Mouse (Mus musculus) midbrain, embryonic 16.5 days (tissue): ENCODE measurements around the gene Cpa4. TPM values are rescaled to one million over a fixed set of nuclear protein-coding genes. Genes with fewer than 3 reads are reported as not detected.

ENCODE experiments used
- ATAC-seq: fragments of 200-750 bp; cut with Nextera tagmentation; 2 replicates; pipeline ENCODE4 v1.8.0; 2017; ENCODE audit warnings: moderate TSS enrichment
- H3K27ac ChIP-seq: fragments of 300-500 bp; sonication (generic); 2 replicates; pipeline ENCODE4 v1.5.1; 2014; ENCODE audit warnings: mild to moderate bottlenecking, low read length, mixed read lengths
- H3K27me3 ChIP-seq: fragments of 300-500 bp; sonication (generic); 2 replicates; pipeline ENCODE4 v1.6.1; 2014; ENCODE audit warnings: low read depth, low read length, mixed read lengths; ENCODE audit not compliant: control insufficient read depth, insufficient read depth
- H3K36me3 ChIP-seq: fragments of 300-500 bp; sonication (generic); 2 replicates; pipeline ENCODE4 v1.6.1; 2014; ENCODE audit warnings: mild to moderate bottlenecking, low read length, moderate library complexity, mixed read lengths; ENCODE audit not compliant: control insufficient read depth, insufficient read depth
- H3K4me1 ChIP-seq: fragments of 300-500 bp; sonication (generic); 2 replicates; pipeline ENCODE4 v1.6.1; 2014; ENCODE audit warnings: mild to moderate bottlenecking, low read length, mixed read lengths; ENCODE audit not compliant: control insufficient read depth, insufficient read depth
- H3K4me2 ChIP-seq: fragments of 300-500 bp; sonication (generic); 2 replicates; pipeline ENCODE4 v1.6.1; 2014; ENCODE audit warnings: mild to moderate bottlenecking, low read length, mixed read lengths
- H3K4me3 ChIP-seq: fragments of 300-500 bp; sonication (generic); 2 replicates; pipeline ENCODE4 v1.5.1; 2014; ENCODE audit warnings: low read depth, mild to moderate bottlenecking, low read length, moderate library complexity, mixed read lengths
- H3K9ac ChIP-seq: fragments of 300-500 bp; sonication (generic); 2 replicates; pipeline ENCODE4 v1.6.1; 2014; ENCODE audit warnings: low read depth, low read length, mixed read lengths
- H3K9me3 ChIP-seq: fragments of 300-500 bp; sonication (generic); replicated peaks from 2 replicates; pipeline ENCODE4 v1.6.1; 2014; ENCODE audit warnings: mild to moderate bottlenecking, low read length, mixed read lengths; ENCODE audit not compliant: control insufficient read depth, poor library complexity, severe bottlenecking
- WGBS: fragments of 180-500 bp; shearing (Covaris S2); extraction: QIAGEN DNeasy Blood & Tissue Kit; methylation state at CpG from one replicate; pipeline ENCODE4 v1.1.7; 2014; 5-methylcytosine and 5-hydroxymethylcytosine counted together
- polyA plus RNA-seq: library from polyadenylated mRNA; unstranded; fragments of >200 nt; fragmentation: Nextera tagmentation; extraction: Ambion mirVana; gene quantifications from 2 replicates; pipeline ENCODE4 v1.2.1, GENCODE M21; 2015

Cpa4 gene
- polyA plus RNA-seq, 1 experiment from 2014 or later = 1.0 TPM

DNA sequence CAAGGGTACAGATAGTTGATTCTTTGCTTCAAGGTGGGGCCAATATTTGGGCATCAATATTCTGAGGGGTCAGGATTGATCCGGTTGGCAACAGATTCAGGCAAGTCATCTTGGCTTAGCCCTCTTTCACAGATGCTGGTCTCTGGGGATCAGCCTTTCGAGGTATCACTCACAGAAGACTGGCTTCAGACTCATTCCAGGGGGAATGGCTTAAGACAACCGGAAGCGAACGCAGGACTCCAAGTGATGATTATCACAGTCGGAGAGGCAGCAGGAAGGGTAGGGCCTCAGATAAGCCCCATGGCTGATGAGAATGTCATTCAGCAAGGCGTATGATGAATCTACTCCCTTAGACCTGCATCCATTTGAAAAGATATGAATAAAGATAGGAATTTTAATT, 26.2 kb downstream of the Cpa4 start:
- Histone ChIP-seq H3K9ac (no peak overlapping the region), H3K27me3 (no peaks in the 10 kb centered on the region), H3K9me3 (no peaks in the 10 kb centered on the region), H3K36me3 (no peaks in the 10 kb centered on the region), H3K4me1 (peaks cover 4% of the 10 kb centered on the region), H3K4me3 (no peak overlapping the region), H3K4me2 (no peak overlapping the region), H3K27ac (no peak overlapping the region)
- WGBS = 70% methylated on average over 7 of the region's 7 CpGs
- no peak for ATAC-seq

DNA sequence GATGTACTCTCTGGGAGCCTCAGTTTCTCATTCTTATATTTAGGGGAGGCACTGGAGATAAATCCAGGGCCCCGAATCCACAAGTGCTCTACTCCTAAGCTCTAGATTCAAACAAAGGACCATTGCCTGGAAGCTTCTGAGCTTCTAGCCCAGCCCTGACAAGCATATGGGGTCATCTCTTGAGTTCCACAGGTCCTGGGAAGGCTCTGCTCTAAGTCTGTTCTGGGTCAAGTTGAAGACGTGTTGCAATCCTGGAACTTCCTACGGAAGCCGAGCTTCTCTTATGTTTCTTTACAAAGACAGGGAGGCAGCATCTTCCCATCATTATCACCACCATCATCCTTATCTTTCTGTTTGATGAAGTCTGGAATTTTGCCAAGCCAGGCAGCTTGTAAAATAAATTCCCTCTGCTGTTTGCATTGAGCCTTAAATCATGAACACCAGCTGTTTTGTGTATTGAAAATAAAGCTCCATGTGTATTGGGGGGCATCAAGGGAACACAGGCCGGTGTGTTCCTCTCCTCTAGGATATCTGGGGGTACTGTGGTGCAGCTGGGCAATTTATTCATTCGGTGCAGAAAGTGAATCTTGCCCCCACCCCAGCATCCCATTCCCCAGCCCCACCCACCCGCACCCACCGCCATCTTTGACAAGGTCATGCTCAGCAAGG, 28.2 kb downstream of the Cpa4 start:
- no peaks in the 10 kb centered on the region; the same call in 1 of the 2 replicates for H3K4me1 ChIP-seq
- ATAC-seq = no peak
- 80% methylated on average over 8 of the region's 8 CpGs for WGBS

DNA sequence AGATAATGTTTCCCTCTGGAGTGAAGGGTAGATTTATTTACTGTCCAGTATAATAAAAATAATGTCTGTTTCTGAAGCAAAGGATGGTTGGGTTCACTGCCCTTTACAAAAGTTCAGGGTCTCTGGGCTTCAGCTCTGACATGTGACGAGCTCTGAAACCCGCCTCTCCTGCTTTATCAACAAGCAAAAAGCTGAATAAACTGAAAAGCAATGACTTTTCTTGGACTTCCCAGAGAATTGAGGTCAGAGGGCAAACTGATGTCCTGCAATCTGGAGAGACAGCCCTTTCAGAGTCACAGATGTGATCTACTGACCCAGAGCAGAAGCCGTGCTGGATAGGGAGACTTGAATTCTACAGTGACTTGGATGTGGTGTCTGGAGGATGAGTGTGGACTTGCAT, 31.9 kb downstream of the Cpa4 start:
- Histone ChIP-seq H3K4me2 (no peak overlapping the region), H3K9ac (no peak overlapping the region), H3K4me3 (no peak overlapping the region), H3K9me3 (no peaks in the 10 kb centered on the region), H3K36me3 (no peaks in the 10 kb centered on the region), H3K27ac (no peak overlapping the region), H3K4me1 (no peaks in the 10 kb centered on the region), H3K27me3 (no peaks in the 10 kb centered on the region)
- 81% methylated on average over 3 of the region's 3 CpGs for WGBS
- no peak for ATAC-seq

More for the DNA sequence above, 28.2 kb downstream of the Cpa4 start:
- H3K4me3 ChIP-seq = no peak overlapping the region
- no peaks in the 10 kb centered on the region for H3K27me3 ChIP-seq
- H3K4me2 ChIP-seq = no peak overlapping the region
- no peaks in the 10 kb centered on the region for H3K9me3 ChIP-seq
- no peak overlapping the region for H3K9ac ChIP-seq
- H3K27ac ChIP-seq = no peak overlapping the region
- H3K36me3 ChIP-seq = no peaks in the 10 kb centered on the region

GRCm38 (mm10) chr6:30600995-30601394, 32.8 kb downstream of the Cpa4 start:
- ATAC-seq = no peak
- H3K4me1 ChIP-seq = no peaks in the 10 kb centered on the region
- no peak overlapping the region for H3K4me3 ChIP-seq
- 54% methylated on average over 1 of the region's 1 CpGs for WGBS
- H3K4me2 ChIP-seq = no peak overlapping the region
- no peaks in the 10 kb centered on the region for H3K36me3 ChIP-seq
- no peaks in the 10 kb centered on the region for H3K9me3 ChIP-seq
- H3K27me3 ChIP-seq = no peaks in the 10 kb centered on the region
- H3K9ac ChIP-seq = no peak overlapping the region
- H3K27ac ChIP-seq = no peak overlapping the region

- Histone ChIP-seq H3K4me2 (no peak overlapping the region), H3K27me3 (no peaks in the 10 kb centered on the region), H3K4me3 (no peak overlapping the region), H3K36me3 (no peaks in the 10 kb centered on the region), H3K9me3 (no peaks in the 10 kb centered on the region), H3K27ac (no peak overlapping the region), H3K4me1 (no peaks in the 10 kb centered on the region), H3K9ac (no peak overlapping the region)
- WGBS = 77% methylated on average over 7 of the region's 7 CpGs
- ATAC-seq = no peak
These were observed 36.2 kb downstream of the Cpa4 start for GRCm38 (mm10) chr6:30604342-30604867.

- no peak for ATAC-seq
- no peak overlapping the region for H3K27ac ChIP-seq
- no peaks in the 10 kb centered on the region for H3K4me1 ChIP-seq
- 94% methylated on average over 4 of the region's 4 CpGs for WGBS
- H3K4me3 ChIP-seq = no peak overlapping the region
- H3K27me3 ChIP-seq = no peaks in the 10 kb centered on the region
- H3K9ac ChIP-seq = no peak overlapping the region
- no peaks in the 10 kb centered on the region for H3K36me3 ChIP-seq
- no peaks in the 10 kb centered on the region for H3K9me3 ChIP-seq
- H3K4me2 ChIP-seq = no peak overlapping the region
These were observed 36.9 kb downstream of the Cpa4 start for GRCm38 (mm10) chr6:30605111-30605510.

DNA sequence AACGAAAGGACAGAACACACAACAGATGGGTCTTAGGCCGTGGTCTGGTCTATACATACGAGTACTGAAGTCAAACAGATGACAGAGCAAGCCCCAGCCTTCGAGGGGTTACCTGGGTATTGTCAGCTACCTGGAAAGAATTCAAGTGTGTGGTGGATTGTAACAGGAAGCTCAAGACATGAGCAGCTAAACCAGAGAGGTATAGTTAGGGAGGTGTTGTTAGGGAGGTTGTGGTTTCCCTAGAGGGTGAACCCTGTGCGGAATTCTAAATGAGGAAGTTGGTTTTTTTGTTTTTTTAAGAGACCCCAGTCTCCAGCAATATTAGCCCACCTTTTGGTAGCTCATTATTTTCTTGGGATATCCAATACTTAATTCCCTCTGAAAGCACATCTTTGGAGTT, 37.5 kb downstream of the Cpa4 start:
- ATAC-seq = no peak
- Histone ChIP-seq H3K4me1 (no peaks in the 10 kb centered on the region), H3K36me3 (no peaks in the 10 kb centered on the region), H3K9ac (no peak overlapping the region), H3K27me3 (no peaks in the 10 kb centered on the region), H3K4me2 (no peak overlapping the region), H3K27ac (no peak overlapping the region), H3K9me3 (no peaks in the 10 kb centered on the region), H3K4me3 (no peak overlapping the region)
- 88% methylated on average over 5 of the region's 5 CpGs for WGBS

DNA sequence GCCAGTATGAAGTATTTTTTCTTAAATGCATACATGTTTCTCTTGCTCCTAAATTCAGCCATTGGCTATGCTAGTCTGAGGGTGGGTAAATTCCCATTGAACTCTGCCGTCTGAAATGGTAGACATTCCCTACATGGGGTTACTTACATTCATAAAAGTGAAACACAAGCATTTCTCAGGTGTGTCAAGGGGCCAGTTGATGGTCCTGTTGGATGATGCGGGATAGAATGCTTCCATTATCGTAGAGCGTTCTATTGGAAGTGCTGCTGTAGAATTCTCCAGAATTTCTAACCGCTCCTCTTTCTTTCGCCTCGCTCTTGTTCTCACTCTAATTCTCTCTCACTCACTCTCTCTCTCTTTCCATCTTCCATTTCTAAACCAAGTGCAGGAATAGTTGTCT, 42.5 kb downstream of the Cpa4 start, which contains the start of gene Cpa5:
Gene Cpa5, plus strand, starts transcription at position 301 of the 400 bp plus-strand sequence.
- no peak within 1 kb of the TSS for H3K9ac ChIP-seq
- no peak for ATAC-seq
- no peaks in the 10 kb centered on the region; the same call in 1 of the 2 replicates for H3K4me1 ChIP-seq
- 73% methylated on average over 7 of the region's 7 CpGs for WGBS
- no peak within 1 kb of the TSS for H3K4me2 ChIP-seq
- no peak within 1 kb of the TSS for H3K4me3 ChIP-seq
- H3K9me3 ChIP-seq = no peaks in the 10 kb centered on the region
- no peaks in the 10 kb centered on the region for H3K36me3 ChIP-seq
- H3K27ac ChIP-seq = no peak within 1 kb of the TSS
- no peaks in the 10 kb centered on the region for H3K27me3 ChIP-seq

- no peak overlapping the region for H3K4me3 ChIP-seq
- H3K4me1 ChIP-seq = peaks cover 5% of the 10 kb centered on the region
- no peaks in the 10 kb centered on the region for H3K36me3 ChIP-seq
- 25% methylated on average over 5 of the region's 5 CpGs for WGBS
- H3K27me3 ChIP-seq = no peaks in the 10 kb centered on the region
- H3K27ac ChIP-seq = no peak overlapping the region
- no peaks in the 10 kb centered on the region for H3K9me3 ChIP-seq
- no peak overlapping the region for H3K9ac ChIP-seq
- H3K4me2 ChIP-seq = no peak overlapping the region
- ATAC-seq = no peak
These were observed 43.0 kb downstream of the Cpa4 start for GRCm38 (mm10) chr6:30611212-30611611.
